Mouse (Mus musculus) heart, postnatal 36 days (tissue): ENCODE data around the gene Napa. TPM values are rescaled to one million over a fixed set of nuclear protein-coding genes. Genes with fewer than 3 reads are reported as not detected.

Source experiments
- DNase-seq, 2 experiments: peaks; one replicate each; pipeline ENCODE4 v3.0.0; 2021 to 2022
- intact Hi-C: fragments of 180-260 bp; cut with DNase I; formaldehyde crosslinking; loops from one replicate; pipeline ENCODE4 v1.15.1; 2025
- total RNA-seq, 2 experiments: library from RNA; stranded (reverse); gene quantifications; 2 replicates each; pipeline ENCODE4 v1.2.3; 2021

The Napa gene
- total RNA-seq, 2 experiments from 2014 or later: 81.3 to 84.7 TPM

DNA sequence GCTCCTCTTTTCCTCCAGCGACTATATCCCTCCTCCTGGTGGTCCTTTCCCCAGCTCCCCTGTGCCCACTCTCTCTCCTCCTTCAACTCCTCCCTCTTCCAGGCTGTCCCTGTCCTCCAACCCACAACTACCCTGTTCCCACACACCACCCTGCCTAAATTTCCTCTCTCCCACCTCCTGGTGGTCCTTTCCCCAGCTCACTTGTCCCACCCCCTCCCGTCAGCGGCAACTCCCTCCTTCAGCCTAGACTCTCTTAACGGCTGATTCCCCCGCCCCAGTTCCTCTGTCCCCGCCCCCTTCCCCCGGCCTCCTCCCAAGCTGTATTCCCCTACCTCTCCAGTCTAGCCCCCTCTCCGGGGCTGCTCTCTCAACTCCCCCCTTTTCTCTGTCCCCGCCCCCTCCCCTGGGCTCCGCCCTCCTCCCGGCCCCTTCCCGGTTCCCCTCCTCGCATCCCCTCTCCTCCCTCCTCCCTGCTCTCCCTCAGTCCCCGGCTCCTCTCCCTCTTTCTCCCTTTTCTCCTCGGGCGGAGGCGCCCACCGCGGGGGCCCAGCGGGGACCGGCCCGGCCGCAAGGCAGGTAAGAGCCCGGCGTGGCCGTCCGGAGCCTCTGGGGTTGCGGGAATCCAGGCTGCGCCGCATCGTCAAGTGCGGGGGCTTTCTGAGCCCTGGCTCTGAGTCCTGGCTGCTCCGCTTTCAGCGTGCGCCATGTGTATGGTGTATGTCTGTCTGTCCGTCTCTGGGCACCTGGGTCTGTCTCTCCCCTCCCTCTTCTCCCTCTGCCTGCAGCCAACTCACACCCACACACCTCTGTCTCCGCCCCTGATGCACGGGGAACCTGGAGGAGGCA is 31.8 kb downstream of the Napa start:
- intact Hi-C loops: no loop called here
- DNase-seq: no peak

DNA sequence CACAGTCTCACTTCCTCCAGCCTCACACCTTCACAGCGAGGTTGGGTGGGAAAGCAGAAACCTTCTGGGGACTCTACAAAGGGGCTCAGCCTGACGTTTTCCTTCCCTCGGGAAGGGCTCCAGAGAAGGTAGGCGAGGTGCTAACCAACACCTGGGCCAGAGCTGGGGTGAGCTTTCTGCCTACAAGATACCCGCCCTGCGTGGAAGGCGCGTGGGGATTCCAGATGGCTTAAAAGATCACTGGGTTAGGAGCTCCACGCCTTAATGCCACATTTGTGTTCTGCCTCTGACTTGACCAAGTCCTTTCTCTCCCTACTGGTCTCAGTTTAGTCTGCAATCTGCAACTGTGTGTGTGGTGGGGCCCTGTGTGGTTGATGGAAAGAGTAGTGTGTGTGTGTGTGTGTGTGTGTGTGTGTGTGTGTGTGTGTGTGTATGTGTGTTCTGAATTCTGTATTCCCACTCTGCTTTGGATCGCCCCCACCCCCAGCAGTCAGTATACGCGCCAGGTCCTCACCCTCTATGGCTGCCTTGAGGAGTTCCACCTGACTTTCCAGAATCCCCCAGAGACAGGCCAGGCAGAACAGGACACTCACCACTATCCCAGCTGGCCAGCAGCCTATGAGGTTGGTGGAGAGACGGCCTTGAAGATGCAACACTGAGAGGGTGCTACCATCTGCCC is 32.8 kb downstream of the Napa start:
- intact Hi-C loops: no loop called here
- no peak for DNase-seq

DNA sequence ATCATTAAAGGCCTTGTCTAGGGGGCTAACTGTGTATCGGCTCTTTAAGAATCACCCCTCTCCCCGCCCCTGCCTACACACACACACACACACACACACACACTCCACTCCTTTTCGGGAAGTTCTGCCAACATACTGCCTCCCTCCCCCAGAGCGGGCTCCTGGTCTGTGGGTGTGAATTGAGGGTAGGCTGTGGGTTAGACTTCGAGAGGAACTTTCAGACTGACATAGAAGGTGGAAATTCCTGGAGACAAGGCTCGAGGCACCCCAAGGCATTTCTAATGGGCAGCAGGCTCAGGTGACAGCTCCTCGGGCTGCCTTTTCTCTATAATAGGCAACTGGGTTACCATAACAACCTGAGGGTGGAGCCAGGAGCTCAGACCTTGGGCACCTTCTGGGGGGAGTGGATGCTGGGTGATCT is 33.9 kb downstream of the Napa start:
- no peak for DNase-seq
- intact Hi-C loops: no loop called here

DNA sequence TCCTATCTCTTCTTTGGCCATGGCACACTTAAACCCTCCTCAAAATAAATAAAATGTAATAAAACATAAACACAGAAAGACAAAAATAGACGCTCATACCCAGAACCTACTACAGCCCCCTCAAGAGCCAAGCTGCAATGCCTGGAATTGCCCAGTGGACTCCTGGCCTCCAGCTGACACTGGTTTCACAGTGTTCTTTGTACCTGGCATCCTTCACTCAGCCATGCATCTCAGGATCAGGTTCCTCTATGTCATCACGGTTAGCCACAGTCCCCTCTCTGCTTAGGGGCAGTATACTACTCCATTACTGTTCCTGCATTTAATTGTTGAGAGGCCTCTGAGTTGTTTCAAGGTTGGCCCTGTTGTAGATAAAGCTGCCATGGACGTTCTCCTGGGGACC is 34.7 kb downstream of the Napa start:
- no peak for DNase-seq
- intact Hi-C loops: no loop called here

DNA sequence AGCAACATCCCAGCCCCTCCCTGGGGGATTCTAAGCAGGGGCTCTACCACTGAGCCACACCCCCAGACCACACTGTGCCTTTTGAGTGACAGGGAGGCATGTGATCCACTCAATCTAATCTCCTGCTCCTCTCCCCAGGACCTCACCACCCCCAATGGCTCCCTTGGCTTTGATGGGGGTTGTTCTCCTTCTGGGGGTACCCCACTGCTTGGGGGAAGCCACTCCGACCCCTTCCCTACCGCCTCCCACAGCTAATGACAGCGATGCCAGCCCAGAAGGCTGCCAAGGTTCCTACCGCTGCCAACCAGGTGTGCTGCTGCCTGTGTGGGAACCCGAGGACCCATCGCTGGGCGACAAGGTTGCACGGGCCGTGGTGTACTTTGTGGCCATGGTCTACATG is 35.4 kb downstream of the Napa start:
- intact Hi-C loops: no loop called here

DNA sequence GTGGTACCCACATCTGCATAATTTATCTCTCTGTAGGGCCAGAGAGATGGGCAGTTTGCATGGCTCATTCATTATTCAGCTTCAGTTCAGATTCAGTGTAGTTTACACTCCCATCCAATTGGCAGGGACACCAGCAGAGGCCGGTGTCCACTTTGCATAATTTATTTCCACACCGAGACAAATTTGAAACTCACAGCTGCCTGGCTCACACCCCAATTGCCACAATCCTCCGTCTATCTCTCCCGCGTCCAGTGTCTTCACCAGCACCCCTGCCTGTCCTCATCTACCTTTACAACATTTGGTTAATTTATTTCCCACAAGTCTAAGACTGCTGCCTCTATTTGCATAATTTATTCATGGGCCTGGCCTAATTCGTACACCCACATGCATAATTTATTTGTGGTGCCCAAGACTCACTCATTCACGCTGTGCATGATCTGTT is 36.7 kb downstream of the Napa start:
- intact Hi-C loops: no loop called here
- DNase-seq: no peak

More for the DNA sequence above, 35.4 kb downstream of the Napa start:
- no peak for DNase-seq

DNA sequence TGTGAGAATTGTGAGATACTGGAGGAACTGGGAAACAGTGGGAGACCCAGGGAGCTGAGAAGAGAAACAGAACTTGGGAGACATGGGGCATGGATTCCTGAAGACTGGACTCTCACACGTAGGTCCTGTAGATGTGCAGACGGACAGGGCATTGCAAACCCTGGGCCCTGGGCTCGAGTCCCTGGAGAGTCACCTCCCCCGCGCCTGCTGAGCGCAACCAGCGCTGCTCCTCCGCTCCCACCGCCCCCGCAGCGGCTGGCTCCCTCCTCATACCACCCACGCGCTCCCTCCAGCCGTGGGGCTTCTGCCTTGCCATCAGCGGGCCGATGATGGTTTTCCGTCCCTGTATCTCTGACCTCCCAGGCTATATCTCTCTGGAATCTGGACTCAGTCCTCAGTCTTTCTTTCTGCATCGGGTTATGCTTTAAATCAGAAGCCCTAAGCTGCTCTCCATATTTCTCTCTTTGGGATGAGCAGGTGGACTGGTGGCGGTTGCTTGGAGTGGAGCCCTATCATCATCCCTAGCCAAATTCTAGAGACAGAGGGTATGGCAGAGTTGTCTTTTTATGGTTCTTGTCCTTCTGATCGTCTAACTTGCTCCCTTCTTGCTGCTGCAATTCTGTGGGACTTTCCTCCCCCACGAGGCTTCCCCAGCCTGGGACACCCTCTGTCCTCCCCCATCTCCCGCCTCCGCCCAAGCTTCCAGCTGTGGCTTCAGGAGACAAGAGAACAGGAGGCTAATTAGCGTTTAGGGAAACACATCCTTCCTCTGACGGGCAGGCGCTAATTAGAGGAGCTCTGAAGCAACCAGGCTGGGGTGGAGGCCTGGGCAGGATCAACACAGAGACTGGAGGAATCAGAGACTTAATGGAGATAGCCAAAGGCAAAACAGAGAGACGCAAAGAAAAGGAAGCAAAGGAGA is 48.5 kb downstream of the Napa start:
- intact Hi-C loops: no loop called here

DNA sequence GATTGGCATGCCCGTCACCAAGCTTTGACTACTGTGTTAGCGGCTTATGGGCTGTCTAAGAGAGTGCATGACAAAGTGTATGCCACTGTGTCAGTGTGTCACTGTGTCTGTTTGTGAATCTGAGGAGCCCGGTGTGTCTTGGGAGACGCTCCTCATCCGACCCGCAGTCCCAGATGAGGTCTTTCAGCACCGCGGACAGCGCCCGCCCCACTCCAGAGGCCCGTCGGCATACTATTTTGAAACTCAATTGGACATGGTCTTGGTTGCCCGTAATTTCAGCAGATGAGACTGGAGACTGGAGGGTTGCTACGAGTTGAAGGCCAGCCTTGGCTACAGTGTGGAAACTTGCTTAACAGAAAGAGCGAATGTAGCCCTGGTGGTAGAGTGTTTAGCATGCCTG is 49.4 kb downstream of the Napa start:
- intact Hi-C loops: no loop called here
- peak; percentile 52 to 73 for DNase-seq

More for the DNA sequence above, 48.5 kb downstream of the Napa start:
- no peak for DNase-seq

DNA sequence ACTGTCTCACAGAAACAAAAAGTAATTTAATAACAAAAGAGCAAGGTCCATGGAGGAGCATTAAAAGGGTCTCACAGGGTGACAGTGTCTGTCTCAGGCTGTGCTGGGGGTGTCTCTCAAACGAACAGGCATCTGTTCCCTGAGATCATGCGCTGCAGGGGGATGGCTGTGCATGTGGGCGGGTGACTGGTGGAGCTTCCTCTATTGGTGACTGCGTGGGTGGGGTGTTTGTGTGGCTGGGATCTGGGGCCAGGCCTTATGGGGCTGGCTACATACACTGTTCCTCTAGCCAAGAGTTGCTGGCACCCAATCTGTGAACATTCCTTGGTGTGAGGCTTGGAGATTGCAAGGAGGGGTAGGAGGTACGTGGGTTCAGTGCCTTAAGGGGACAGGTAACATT is 51.0 kb downstream of the Napa start:
- intact Hi-C loops: no loop called here
- no peak for DNase-seq

DNA sequence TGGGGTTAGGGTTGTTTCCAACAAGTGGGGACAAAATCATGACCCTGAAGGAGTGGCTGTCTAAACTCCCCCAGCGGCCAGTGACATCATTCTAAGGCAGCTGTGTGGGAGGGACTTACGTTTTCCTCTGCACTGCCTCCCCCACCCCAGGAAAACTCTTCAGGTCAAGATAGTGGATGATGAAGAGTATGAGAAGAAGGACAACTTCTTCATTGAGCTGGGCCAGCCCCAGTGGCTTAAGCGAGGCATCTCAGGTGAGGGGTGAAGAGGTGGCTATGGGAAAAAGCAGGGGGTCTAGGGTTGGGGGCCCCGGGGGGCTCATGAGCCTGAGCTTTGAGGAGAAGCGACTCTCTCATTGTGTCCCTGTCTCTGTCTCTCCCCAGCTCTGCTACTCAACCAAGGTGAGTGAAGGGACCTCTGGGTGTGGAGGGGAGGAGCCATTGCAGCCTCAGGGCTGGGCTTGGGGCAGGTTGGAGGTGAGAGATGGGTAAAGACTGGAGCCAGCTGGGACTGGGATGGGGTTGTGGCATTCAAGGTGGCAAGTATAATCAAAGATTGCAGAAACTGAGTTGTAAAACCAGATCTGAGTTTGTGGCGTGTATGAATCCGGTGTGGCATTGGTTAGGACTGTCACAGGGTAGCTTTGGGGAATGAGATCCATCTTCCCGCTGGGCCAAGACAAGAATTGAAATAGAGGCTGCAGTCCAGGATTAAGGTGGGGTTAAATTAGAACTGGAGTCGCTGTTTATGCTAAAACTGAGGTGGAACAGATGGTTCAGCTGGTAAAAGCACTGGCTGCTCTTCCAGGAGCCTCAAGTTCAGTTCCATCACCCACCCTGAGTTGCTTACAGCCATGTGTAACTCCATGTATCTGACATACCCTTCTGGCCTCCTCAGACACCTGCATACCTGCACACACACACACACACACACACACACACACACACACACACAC is 52.2 kb downstream of the Napa start:
- no peak for DNase-seq
- intact Hi-C loops: loop anchor here (5.0 kb wide), 1 partner anchor 93 kb away; no protein-coding TSS in a partner anchor

DNA sequence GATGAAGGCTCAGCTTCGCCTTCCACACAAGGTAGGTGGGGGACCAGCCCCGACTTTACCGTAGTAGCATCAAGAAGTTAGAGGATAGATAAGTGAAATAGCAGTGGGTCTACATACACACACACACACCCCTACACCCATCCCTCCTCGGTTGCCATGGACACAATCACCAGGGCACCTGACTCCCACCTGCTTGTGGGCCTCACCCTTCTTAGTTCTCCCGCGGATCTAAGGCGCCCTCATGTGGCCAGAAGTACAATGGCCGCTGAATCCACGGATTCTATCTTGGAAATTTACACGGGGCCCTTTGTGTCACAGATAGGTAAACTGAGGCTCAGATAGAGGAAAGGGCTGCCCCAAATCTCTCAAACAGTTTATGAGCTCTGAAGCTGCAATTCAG is 55.3 kb downstream of the Napa start:
- intact Hi-C loops: loop anchor here (1.0 to 5.0 kb wide), 3 partner anchors 56 to 177 kb away; no protein-coding TSS in a partner anchor
- DNase-seq: peak; percentile 43 to 58

DNA sequence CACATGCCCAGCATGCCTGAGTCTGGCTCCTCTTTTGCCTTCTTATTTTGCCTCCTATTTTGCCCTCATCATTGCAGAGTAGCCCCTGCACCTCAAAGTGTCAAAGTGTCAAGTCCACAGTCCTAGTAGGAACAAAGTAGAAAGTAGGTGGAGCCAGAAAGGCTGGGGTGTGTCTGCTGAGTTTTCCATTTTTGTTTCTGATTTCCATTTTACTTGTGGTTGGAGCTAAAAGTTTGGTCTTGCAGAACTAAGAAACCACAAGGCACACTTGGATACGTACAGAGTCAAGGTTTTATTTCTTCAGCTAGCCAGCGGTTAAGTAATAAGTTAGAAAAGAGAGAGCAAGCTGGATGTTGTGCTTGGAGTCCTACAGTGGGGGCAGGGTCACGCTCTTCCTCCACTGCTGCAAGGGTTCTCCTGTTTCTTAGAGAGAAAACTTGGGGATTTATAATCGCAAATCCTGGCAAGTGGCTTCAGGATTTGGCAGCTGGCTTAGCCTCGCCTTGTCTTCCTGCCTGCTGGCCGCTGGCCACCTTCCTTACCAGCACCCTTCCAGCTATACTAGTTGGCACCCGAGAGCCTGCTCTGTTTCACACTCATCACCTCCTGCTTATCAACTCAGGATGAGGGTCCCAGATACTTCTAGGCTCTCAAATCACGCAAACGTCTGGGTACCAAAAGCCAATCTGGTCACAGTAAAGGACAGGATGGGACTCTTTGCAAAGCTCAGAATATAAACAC is 57.0 kb downstream of the Napa start:
- DNase-seq: peak; percentile 42 to 56
- intact Hi-C loops: no loop called here

DNA sequence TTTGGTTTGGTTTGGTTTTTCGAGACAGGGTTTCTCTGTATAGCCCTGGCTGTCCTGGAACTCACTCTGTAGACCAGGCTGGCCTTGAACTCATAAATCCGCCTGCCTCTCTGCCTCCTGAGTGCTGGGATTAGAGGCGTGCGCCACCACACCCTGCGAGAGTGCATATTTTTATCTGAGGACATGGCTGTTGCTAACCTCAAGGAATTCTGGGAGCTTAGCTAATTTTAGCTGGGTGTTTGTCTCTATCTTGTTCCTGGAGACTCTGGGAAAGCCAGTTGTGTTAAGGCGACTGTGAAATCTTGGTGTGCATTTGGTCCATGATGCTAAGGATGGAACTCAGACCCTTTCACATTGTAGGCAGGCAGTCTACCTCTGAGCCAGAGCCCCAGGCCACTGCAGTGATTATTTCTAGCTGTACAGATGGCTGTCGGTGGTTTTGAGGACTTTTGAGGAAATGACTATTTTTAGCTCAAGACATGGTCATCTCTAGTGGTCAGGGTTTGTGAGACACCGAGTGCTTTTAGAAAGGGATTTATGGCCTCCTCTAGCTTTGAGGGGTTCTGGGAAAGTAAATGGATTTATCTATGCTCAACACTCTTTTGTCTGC is 58.0 kb downstream of the Napa start:
- peak in 1 of 2 experiments; percentile 18 for DNase-seq
- intact Hi-C loops: no loop called here

DNA sequence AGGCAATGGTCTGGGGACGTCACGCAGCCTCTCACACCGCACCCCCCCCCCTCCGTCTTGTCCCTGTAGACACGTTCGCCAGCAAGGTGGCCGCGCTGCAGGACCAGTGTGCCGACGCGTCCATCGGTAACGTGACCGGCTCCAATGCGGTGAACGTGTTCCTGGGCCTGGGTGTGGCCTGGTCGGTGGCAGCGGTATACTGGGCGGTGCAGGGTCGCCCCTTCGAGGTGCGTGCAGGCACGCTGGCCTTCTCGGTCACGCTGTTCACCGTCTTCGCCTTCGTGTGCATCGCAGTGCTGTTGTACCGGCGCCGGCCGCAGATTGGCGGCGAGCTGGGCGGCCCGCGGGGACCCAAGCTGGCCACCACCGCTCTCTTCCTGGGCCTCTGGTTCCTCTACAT is 60.5 kb downstream of the Napa start:
- intact Hi-C loops: no loop called here
- no peak for DNase-seq

DNA sequence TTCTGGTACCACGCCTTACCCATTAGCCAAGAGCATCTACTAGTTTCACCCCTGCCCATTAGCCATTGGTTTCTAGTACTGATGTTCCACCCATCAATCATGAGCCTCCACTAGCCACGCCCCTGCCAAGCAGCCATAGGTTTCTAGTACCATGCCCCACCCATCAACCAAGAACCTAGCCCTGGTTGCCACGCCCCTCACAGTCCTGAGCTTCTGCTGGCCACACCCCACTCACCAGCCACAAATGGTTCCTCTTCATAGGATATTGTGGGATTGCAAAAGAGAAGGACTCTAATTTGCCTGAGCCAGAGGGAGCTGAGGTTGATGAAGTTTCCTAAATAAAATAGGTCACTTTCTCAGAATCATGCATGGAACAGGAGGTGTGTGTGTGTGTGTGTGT is 62.4 kb downstream of the Napa start:
- intact Hi-C loops: no loop called here
- DNase-seq: no peak

DNA sequence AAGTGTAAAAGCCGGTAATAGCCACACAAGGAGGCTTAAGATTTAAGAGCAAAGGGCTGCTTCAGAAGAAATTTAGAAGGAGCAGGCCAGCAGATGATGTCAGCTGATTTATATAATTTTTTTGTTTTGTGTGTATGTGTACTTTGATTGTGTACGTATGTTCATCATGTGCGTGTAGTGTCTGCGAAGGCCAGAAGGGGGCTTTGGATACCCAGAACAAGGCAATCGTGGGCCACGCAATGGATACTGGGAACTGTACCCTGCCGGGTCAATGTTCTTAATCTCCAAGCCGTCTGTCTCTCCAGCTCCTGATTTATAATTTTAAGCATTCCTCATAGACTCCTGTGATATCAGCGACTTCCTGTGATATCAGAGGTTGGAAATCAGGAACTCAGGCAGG is 63.0 kb downstream of the Napa start:
- DNase-seq: no peak
- intact Hi-C loops: no loop called here

DNA sequence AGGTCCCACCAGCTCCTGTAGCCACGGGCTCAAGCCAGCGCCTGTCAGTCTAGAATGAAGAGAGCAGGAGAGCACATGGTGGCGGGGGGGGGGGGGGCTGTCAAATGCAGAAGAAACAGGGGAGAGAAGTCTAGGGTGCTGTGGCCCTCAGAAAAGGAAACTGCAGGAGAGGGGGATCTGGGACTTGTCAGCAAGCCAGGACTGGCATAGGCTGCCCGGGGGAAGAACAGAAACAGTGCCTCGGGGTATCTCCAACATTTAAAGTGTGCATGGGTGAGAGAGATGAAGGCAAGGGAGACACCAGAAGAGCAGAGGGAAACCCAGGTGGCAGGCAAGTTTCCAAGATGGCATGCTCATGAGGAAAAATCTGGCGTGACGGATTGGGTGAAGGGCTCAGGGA is 63.8 kb downstream of the Napa start:
- intact Hi-C loops: no loop called here
- DNase-seq: no peak
